Mouse (Mus musculus) liver (tissue): ENCODE results near the gene Copg2.
"Not testable (repeated sequence)": the region's sequence is repeated elsewhere in the genome, so short reads cannot be mapped to it uniquely, and the experiment has no call there.

Experiments used
- DNase-seq: peaks from one replicate; pipeline ENCODE4 v3.0.0-alpha.2; 2020; ENCODE audit warnings: mixed read lengths

The Copg2 gene

DNA sequence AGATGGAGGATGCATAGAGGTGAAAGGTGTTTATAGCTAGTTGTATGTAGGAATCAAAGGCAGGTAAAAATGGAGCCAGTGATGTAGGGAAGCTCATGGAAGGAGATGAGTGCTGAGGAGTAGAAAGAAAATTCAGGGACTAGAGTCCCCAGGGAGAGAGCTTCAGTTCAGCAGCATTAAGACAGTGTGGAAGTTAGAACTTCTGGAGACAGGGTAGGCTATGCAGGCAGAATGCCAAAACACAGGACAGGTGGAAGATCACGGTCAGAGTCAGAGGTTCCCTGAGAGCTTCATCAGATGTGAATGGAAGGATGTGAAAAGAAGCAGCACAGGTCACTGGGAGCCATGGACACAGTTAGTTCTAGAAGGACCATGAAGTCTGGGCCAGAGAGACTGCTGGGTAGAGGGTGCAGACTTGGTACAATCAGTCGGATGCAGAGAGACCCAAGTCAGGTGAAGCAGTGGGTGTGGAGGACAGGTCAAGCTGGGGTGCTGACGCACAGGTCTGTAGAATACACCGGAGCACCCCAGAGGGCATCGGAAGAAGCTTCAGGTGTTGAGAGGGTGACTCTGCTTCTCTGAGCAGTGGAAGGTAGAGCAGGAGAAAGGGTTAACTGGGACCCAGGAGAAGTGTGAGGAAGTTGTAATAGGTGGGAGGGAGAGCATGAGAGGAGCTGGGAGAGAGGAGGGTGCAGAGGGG, 91.4 kb downstream of the Copg2 start:
- no peak for DNase-seq

DNA sequence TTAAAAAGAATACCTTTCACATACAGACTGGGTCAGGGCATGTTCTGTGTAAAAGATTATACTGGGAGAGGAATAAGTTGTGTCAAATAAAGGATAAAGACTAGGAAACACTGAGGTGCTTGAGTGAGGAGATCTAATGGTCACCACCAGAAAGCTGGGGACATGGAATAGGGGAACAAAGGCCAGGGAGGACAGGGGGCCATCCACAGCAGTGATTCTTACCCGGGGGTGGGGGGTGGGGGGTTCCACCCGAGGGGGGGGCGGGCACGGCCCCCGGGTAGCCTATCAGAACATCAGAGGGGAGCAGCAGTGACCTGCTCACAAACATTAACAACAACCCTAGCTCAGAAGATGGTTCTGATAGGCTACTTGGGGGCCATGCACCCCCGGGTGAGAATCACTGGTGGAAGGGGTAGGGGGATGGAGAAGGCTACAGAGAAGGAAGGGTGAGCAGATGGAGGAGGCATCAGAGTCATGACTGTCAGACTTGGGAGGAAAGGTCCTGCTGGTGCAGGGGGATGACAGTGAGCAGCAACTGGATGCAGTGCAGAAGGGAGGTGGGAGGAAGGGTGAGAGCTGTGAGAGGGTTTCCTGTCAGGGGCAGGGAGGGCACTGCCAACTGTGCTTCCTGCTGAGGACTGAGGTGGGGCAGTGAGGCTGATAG, 92.1 kb downstream of the Copg2 start:
- DNase-seq = peak; percentile 22

DNA sequence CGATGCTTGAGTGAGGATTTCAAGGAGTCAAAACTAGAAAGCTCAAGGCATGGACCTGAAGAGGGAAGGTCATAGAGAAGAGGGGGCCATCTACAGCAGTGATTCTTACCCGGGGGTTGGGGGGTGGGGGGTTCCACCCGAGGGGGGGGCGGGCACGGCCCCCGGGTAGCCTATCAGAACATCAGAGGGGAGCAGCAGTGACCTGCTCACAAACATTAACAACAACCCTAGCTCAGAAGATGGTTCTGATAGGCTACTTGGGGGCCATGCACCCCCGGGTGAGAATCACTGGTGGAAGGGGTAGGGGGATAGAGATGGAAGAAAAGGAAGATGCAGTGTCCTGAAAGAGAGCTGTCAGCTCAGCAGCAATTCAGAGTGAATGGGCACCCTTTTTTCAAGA, 93.7 kb downstream of the Copg2 start:
- DNase-seq = not testable (repeated sequence)

DNA sequence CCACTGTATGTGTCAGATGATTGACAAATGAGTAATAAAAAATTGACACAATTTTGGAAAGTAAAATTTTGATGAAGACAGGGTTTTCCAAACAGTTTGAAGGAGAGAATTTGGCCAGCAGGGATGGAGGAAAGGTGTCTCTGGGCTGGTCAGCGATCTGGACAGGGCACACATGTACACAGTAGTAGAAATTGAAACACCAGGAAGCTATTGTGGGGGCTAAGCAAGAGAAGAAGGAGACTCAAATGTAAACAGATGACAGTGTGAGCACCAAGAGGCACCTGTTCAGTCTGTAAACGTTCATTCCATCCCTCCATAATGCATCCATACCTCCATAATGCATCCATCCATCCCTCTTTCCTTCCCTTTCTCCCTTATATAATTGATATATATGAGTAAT, 145.4 kb downstream of the Copg2 start:
- DNase-seq = no peak

DNA sequence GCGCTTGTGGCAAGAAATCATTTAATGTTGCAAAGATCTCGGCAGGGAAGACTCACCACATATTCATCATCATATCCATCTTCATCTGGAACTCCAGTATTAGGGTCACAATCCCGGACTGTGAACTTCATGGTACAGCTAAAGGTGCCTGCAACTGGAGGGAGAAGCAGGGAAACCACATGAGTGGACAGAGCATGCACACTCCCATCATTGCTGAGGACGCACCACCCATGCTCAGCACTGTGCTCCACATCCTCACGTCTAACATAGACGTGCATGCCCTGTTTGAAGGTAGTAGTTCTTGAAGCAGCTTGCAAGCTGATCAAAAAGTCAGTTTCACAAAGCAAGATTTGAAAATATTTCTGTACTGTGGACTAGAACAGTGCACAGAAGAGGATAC, 146.1 kb downstream of the Copg2 start:
- DNase-seq = no peak

DNA sequence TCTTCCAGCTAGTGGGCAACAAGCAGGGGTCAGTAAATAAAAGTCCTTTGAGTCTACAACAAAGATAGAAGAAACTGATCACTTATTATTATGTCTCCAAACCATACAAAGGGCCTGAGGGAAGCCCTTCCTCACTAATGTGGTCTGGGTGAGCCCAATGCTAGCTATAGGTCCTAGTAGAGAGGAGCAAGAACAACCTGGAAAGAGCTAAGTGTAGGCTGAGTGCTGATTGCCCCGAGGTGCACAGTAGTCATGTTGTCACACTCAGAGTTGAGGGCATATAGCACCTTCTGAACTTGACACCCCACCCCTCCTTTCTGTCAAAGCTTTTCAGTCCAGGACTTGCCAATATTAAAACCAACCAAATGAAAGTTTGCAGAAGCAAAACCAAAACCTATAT, 146.7 kb downstream of the Copg2 start:
- DNase-seq = no peak

DNA sequence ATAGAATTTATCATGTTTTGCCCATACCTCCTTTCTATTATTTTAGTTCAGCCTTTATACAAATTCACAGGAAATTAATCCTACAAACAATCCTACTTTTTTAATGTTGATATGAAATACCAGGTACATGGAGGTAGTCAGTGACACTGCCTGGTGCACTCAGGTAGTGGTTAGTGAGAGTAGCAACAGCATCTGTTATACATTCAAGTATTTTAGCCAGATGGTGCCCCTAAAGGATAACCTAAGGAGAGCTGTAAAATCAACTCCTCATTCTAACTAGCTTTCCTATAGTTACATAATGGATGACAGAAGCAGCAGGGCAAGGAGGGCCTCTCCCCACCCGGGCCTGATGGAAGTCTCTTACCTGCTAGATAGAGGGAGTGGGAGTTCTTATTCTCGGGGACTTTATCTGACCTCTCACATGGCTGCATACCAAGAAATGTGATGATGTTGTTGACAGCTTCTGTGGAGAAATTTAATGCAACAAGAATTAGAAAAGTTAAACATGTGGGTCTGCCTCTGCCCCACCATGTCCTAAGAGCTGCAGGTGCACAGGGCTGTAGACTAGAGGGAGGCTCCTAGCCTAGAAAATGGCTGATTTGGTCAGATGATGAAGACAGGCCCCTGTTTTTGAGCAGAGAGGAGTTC, 147.4 kb downstream of the Copg2 start:
- no peak for DNase-seq

DNA sequence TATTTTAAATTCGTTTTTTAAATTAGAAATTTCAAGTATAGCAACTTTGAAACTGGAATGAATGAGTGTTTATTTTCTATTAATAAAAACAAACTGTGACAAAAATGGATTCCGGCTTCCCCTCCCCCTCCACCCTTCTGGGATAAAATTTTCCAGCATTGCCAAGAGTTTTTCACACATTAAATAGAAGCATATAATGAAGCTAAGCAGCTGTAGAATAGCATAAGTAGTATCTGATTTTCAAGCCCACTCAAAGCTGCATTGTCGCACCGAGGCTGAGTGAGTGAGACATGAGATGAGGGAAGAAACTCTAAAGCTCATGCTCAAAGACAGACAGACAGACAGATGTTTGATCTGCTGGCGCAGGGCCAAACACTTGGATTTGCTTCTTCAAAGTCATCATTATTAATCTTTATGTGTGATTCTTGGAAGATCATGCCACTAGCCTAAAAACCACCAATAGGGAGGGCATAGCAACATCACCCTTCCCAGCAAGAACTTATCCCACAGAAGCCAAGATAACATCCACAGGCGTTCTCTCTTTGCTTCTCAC, 148.2 kb downstream of the Copg2 start:
- DNase-seq = no peak

DNA sequence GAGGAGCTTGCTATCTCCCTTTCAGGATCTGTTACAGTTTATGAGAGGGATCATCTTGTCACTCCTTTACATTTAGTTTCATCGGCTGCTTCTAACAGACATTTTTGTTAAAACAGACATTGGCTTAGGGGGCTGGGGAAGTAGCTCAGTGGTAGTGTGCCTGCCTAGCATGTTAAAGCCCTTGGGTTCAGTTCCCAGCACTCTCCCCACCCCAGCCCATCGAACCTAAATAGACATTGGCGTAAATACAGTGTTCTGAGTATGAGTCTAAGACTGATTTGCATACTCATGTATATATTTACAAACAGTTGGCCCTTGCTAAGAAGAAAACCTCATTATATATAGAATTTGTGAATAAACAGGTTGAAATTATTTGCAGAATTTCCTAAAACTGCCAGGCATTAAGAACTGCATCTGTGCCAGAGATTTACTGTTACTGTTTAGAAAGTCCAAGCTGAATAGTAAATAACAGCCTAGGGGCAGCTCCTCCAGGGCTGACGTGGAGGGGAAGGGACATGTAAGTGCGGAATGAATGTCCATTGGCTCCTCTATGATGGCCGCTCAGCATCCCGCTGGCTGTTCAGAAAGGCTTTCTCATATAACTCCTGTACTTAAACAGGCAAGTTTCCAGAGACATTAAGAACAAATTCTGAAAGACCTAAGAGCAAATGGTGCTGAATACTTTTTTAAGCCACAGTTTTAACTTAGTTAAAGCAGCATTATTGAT, 148.8 kb downstream of the Copg2 start:
- no peak for DNase-seq

DNA sequence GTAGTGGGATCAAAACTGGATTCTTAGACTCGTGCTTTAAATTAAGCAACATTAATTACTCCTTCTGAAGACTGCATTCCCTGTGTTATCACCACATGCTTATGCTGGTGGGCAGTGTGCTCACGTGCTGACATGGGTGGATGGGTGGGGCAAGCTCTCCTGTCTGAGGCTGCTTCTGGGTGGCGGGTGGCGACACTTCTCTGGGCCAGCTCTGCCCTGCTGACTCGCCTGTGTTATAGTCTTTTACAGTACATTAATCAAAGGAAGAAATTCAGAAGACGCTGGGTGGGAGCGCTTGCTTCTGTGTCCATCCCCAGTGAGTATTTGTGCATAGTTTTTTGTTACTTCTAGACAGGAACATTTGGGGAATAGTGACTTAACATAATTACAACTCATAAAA, 151.0 kb downstream of the Copg2 start:
- DNase-seq = no peak

DNA sequence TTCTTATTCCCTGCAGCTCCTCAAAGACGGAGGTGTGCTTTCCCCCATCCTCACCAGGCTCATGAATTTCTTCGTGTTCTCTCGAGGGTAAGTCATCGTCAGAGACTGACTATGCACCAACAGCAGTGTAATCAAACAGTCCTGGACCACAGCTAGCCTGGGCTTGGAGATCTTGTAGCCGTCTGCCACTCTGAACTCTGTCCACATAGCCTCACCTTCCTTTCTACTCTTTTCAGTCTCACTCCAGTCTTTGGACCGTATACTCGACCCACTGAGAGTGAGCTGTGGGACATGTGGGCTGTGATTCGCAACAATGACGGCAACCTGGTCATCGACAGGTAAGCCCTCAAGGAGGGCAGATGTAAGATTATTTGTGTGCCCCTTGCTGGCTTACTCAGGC, 151.7 kb downstream of the Copg2 start:
- DNase-seq = no peak

DNA sequence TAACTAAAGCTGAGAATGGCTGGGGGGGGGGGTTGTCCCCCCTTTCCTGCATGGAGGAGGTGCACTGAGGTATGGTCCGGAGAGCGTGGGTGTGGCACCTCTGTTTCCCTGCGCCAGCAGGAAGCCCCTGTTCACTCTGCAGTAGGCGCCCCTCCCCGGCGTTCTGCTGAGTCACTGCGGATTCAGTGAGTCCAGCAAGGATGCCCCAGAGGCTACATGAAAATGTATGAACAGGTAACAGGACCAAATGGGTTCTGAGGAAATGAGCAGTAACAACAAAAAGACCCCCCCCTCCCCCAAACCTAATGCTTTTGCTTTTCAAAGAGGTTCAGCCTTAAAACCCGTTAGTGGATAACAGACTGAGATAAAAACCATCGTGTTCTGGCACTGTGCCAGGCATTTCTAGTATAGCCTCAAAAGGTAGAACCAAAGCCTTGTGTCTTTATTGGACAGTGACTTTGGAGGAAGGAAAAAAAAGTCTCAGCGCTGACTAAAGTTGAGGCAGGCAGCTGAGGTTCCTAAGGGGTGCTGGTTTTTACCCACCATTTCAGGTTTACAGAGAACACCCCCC, 157.3 kb downstream of the Copg2 start:
- DNase-seq = no peak

DNA sequence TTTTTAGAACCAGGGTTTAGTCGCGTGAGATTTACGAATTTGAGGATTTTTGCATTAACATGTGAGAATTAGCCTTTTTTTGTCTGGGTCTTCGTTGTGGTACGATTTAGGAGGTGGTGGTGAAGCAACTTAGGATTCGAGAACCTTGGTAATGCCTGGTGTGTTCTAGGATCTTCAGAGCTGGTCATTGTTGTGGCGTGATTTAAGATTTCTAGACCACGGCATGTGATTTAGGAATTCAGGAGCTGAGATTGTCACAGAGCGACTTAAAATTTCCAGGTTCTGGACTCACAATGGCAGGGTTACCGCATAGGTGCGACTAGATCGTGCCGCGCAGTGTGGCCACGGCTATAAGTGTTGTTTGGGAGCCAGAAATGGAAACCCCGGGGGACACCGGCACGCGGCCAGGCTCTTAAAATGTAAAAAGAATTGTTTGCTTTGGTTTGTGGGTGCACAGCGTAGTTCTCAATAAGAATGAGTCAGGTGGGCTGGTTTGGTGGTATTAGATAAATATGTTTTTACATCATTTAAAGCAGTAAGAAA, 158.1 kb downstream of the Copg2 start:
- DNase-seq = no peak

DNA sequence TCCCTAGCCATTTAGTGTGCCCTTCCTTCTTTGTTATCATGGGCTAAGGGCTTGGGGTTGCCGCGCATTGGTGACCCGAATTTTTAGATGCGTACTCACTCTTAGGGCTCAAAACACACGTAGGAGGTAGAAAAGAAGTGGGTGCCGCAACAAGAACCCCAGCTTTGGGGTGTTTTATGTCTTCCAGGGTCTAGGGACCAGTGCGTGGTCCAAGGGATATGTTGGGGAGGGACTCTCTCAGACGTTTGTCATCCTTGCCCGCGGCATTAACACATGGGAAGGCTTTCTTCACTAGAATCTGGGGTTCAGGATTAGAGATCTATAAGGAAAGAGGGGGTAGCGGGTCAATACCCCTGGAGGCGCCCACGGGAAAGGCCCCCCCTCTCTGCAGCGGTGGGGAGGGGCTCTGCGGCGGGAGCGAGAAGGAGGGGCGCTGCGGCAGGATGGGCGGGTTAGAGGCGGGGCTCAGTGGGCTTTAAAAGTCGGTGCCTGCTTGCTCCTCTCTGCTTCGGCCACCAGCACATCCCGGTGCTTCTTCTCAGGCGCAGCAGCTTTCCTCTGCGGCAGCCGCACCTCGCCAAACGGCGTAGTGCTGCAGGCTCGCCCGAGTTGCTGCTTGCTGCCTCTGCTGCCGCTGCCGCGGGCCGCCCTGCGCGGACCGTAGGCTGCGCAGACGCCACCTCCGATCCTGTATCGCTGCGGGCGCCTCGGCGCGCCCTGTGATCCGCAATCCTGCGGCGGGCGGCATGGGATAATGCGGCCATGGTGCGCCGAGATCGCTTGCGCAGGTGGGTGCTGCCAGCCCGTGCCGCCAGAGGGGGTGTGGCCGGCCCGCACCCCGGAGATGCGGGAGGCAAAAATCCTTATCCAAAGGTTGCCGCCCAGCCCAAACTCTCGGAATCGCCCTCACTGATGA, 158.8 kb downstream of the Copg2 start:
- DNase-seq = peak; percentile 66

DNA sequence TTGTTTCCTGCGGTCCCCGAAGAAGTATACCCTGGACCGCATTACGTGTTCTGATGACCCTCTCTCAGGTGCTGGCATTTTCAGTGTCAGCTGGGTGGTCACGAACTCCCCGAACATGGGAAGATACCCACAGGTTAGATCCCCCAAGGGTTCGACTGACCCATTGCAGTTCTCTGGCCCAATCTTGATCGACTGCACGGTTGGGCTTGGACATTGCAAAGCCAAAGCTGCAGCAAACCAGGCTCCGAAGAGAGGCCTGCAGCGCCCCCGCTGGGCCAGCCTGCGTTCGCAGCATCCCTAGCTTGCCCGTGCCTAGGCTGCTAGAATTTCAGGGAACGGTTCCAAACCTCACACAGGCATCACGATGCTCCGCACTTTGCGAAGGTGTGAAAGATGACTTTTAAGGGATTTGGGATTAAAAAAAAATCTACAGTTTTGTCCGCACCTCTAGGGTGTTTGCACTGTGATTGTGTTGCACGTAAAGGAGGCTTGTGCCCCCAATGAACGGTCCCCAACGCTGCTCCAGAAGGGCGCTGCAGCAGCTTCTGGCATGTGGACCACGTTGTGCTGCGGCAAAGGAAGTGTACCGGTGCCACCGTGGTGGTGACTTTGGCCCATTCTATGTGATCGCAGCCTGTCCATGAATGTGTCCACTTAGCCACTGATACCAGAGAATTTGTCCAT, 159.6 kb downstream of the Copg2 start:
- peak; percentile 70 for DNase-seq

DNA sequence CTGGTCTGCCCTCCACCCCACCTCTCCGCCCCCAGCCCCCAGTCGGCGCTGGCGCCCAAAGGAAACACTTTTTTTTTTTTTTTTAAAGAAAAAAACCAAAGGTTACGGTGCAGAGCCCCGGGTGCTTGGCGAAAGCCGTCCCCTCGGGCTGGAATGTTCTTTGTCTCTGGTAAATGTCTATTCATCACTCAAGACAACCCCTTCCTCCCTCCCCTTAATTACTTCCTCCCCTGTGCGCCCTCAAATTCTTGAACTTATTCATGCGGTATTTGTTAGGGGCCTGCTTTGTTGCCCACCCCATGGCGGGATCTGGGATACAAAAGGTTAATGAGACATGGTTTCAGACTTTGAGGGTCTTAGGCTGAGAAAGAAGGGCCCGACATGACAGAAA, 160.2 kb downstream of the Copg2 start:
- DNase-seq = no peak

DNA sequence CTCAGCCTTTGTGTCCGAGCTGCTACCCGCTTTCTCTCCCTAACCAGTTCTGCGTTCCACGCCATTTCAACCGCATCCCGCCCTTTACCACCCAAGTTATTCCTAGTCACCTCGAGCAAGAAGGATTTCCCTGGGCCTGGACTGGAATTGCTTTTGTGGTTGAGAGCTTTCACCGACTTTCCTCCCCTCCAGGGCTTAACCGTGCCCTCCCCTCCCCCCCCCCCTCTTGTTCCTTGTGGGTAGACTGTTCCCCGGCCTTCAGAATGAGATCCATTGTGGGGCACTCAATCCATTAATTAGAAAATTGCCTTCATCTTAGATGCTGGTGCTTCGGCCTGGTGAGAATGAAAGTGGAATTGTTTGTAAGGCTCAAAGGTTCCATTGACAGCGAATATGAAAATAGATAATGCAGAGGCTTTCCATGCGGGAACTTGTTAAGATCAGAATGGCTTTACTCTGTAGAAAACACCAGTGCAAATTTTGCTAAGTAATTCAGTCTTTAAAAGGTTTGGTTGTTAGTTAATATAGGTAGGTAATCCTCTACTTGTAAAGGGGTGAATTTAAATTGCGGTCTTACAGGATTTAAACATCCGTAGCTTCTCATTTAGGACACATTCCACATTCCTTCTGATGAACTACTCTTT, 160.7 kb downstream of the Copg2 start:
- no peak for DNase-seq

DNA sequence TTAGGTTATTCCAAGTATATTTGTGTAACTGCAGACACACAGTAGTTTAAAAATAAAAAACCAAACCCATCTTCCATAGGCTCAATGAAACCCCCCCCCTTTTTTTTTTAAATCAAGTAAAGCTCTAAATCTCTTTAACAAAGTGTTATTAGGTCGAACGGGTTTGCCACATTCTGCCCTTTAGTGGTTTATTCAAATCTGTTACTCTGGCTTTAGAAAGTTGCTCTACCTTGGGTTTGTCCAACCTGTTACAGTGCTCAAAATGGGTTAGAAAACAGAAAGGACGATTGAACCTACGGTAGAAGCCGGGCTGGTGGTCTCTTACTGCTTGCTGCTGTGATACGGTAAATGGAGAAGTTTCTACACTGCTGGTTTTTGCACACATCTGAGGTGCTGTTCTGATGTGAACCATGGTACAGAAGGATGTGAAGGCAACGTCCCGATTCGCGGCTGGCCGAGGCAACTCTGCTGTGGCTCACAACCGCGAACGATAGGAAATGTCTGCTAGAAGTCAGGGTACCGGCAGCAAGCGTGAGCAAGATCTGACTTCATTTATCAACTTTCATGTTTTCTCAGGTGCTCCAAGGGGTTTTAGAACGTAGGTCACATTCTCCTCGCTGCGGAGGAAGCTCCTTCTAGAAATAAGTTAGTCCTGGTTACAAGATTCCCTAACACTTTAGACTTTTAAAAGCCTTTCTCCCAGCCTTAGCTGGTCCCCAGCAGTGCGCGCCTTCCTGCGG, 161.4 kb downstream of the Copg2 start:
- DNase-seq = no peak

DNA sequence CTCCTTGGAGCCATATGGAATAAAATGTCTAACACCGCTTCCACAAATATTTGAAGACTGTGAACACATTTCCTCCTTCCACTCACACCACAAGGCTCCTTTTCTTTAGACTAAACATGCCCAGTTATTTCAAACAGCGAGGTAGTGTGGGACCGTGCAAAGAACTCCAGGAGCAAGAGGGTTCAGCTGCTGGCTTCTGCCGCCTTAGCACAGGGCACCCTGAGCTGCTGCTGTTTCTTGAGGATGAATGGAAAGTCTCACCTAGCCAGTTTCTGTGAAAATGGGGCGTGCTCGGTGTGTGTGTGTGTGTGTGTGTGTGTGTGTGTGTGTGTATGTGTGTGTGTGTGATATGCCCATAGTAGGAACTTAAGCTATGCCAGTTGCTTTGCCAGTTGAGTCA, 162.1 kb downstream of the Copg2 start:
- DNase-seq = no peak
